Mouse (Mus musculus): ENCODE data around the gene Fubp1.

Gene Fubp1

GRCm38 (mm10) chr3:152209967-152210634 is at the start of gene Fubp1, which contains the start of gene Dnajb4:
TSS of gene Fubp1 (plus strand) at chr3:152210422.
TSS of gene Dnajb4 (minus strand) at chr3:152210302.
- DNase-seq, result peak; percentile 100

GRCm38 (mm10) chr3:152160607-152161006 is 49.6 kb upstream of the Fubp1 start:
- no peak for DNase-seq

- no peak for DNase-seq
Measured at GRCm38 (mm10) chr3:152163320-152163719, 46.9 kb upstream of the Fubp1 start.

- DNase-seq, result no peak
Measured at GRCm38 (mm10) chr3:152165014-152165350, 45.2 kb upstream of the Fubp1 start.

GRCm38 (mm10) chr3:152165351-152166098 is 44.7 kb upstream of the Fubp1 start:
- peak; percentile 49 for DNase-seq

GRCm38 (mm10) chr3:152166099-152166423 is 44.2 kb upstream of the Fubp1 start, which contains the start of gene Gipc2:
TSS of gene Gipc2 (minus strand) at chr3:152166230.
- no peak for DNase-seq

GRCm38 (mm10) chr3:152166699-152167451 is 43.3 kb upstream of the Fubp1 start:
- peak; percentile 15 for DNase-seq

GRCm38 (mm10) chr3:152168007-152168406 is 42.2 kb upstream of the Fubp1 start:
- no peak for DNase-seq

- no peak for DNase-seq
Measured at GRCm38 (mm10) chr3:152170407-152170806, 39.8 kb upstream of the Fubp1 start.

- no peak for DNase-seq
Measured at GRCm38 (mm10) chr3:152171236-152171635, 39.0 kb upstream of the Fubp1 start.

GRCm38 (mm10) chr3:152171862-152172261 is 38.4 kb upstream of the Fubp1 start:
- DNase-seq, result no peak

- DNase-seq, result no peak
Measured at GRCm38 (mm10) chr3:152172322-152172935, 37.8 kb upstream of the Fubp1 start.

- DNase-seq, result no peak
Measured at GRCm38 (mm10) chr3:152178816-152179215, 31.4 kb upstream of the Fubp1 start.

GRCm38 (mm10) chr3:152179285-152179684 is 30.9 kb upstream of the Fubp1 start:
- no peak for DNase-seq

GRCm38 (mm10) chr3:152180624-152181023 is 29.6 kb upstream of the Fubp1 start:
- no peak for DNase-seq

GRCm38 (mm10) chr3:152183522-152183921 is 26.7 kb upstream of the Fubp1 start:
- DNase-seq, result no peak

GRCm38 (mm10) chr3:152186106-152186505 is 24.1 kb upstream of the Fubp1 start:
- no peak for DNase-seq

- no peak for DNase-seq
Measured at GRCm38 (mm10) chr3:152189306-152189705, 20.9 kb upstream of the Fubp1 start.

GRCm38 (mm10) chr3:152190679-152191477 is 19.3 kb upstream of the Fubp1 start:
- no peak for DNase-seq

GRCm38 (mm10) chr3:152191791-152192237 is 18.4 kb upstream of the Fubp1 start:
- DNase-seq, result no peak

- no peak for DNase-seq
Measured at GRCm38 (mm10) chr3:152192238-152192931, 17.8 kb upstream of the Fubp1 start.

GRCm38 (mm10) chr3:152193177-152193576 is 17.0 kb upstream of the Fubp1 start:
- DNase-seq, result no peak

Data from cerebellum, adult 8-10 months (tissue).